Mouse (Mus musculus) forebrain, embryonic 14.5 days (tissue): Measurements from ENCODE around the gene Vsx1. TPM values are rescaled to one million over a fixed set of nuclear protein-coding genes. Genes with fewer than 3 reads are reported as not detected.

Experiments
- ATAC-seq: fragments of 200-750 bp; cut with Nextera tagmentation; 2 replicates; pipeline ENCODE4 v1.8.0; 2017; ENCODE audit warnings: mild to moderate bottlenecking, moderate library complexity
- DNase-seq: peaks from one replicate; pipeline ENCODE4 v3.0.0-alpha.2; 2015; ENCODE audit warnings: low spot score
- H3K27ac ChIP-seq: fragments of 300-500 bp; sonication (generic); 2 replicates; pipeline ENCODE4 v1.5.1; 2014; ENCODE audit warnings: low read depth, mild to moderate bottlenecking, control low read depth, low read length, moderate library complexity
- H3K27me3 ChIP-seq: fragments of 300-500 bp; sonication (generic); replicated peaks from 2 replicates; pipeline ENCODE4 v1.6.1; 2014; ENCODE audit warnings: low read length, control low read depth, mixed read lengths; ENCODE audit not compliant: control insufficient read depth, insufficient read depth
- H3K36me3 ChIP-seq: fragments of 300-500 bp; sonication (generic); 2 replicates; pipeline ENCODE4 v1.6.1; 2014; ENCODE audit warnings: low read length, control low read depth; ENCODE audit not compliant: control insufficient read depth, insufficient read depth
- H3K4me1 ChIP-seq: fragments of 300-500 bp; sonication (generic); 2 replicates; pipeline ENCODE4 v1.6.1; 2014; ENCODE audit warnings: antibody characterized with exemption, low read length, control low read depth; ENCODE audit not compliant: control insufficient read depth, insufficient read depth
- H3K4me2 ChIP-seq: fragments of 300-500 bp; sonication (generic); 2 replicates; pipeline ENCODE4 v1.6.1; 2014; ENCODE audit warnings: mild to moderate bottlenecking, control low read depth, low read length
- H3K4me3 ChIP-seq: fragments of 300-500 bp; sonication (generic); 2 replicates; pipeline ENCODE4 v1.5.1; 2014; ENCODE audit warnings: low read depth, low read length, control low read depth
- H3K9ac ChIP-seq: fragments of 300-500 bp; sonication (generic); 2 replicates; pipeline ENCODE4 v1.6.1; 2014; ENCODE audit warnings: mild to moderate bottlenecking, low read length, control low read depth, moderate library complexity
- H3K9me3 ChIP-seq: fragments of 300-500 bp; sonication (generic); replicated peaks from 2 replicates; pipeline ENCODE4 v1.6.1; 2016; ENCODE audit warnings: low read length, control low read depth, mixed read lengths; ENCODE audit not compliant: control insufficient read depth
- WGBS: fragments of 180-500 bp; shearing (Covaris S2); extraction: QIAGEN DNeasy Blood & Tissue Kit; methylation state at CpG from one replicate; pipeline ENCODE4 v1.1.7; 2014; 5-methylcytosine and 5-hydroxymethylcytosine counted together
- polyA plus RNA-seq: library from polyadenylated mRNA; unstranded; fragments of >200 nt; fragmentation: Nextera tagmentation; extraction: Ambion mirVana; gene quantifications from 2 replicates; pipeline ENCODE4 v1.2.1, GENCODE M21; 2014

Vsx1 gene
- polyA plus RNA-seq, 1 experiment from 2014 or later = 0.04 TPM

DNA sequence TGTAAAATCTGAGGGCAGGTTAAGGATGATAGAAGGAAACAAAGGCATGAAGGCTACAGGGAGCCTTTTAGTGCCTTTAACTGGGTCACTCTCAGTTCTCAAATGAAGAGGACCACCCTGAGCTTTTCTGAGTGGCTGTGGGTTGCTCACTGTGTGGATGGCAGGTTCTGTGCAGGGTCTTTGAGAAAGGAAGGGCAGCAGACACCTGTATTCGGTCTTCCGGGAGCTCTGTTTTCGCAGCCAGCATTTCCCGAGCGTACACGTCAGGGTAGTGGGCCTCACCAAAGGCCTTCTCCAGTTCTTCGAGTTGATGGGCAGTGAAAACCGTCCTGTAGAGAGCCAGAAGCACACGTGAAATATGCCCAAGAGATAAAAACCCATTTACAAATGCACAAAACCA, 3.8 kb downstream of the Vsx1 start:
- H3K9ac ChIP-seq = no peak overlapping the region
- no peak overlapping the region for H3K4me3 ChIP-seq
- H3K4me2 ChIP-seq = no peak overlapping the region
- WGBS = 90% methylated on average over 9 of the region's 9 CpGs
- H3K36me3 ChIP-seq = no peaks in the 10 kb centered on the region
- H3K27me3 ChIP-seq = peaks cover 39% of the 10 kb centered on the region
- ATAC-seq = no peak
- H3K4me1 ChIP-seq = peaks cover 10% of the 10 kb centered on the region; the same call in 1 of the 2 replicates
- no peaks in the 10 kb centered on the region for H3K9me3 ChIP-seq
- no peak for DNase-seq
- H3K27ac ChIP-seq = no peak overlapping the region

DNA sequence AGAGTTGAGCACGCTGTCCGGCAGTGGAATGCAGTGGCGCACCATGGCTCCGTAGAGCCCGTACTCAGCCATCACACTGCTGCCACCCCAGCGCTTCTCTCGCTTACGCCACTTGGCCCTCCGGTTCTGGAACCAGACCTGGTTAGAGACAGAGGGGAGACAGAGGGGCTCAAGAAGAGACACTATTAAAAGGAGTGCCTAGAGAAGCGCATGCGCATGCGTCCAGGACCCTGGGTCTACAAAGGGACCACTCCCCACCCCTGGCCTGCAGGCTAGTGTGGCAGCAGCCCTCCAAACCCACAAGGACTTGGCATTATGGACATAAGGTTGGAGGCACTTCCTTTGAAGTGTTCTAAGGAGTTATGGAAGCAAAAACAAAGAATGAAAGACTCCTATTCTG, 4.7 kb downstream of the Vsx1 start:
- Histone ChIP-seq H3K27ac (no peak overlapping the region), H3K4me1 (peaks cover 8% of the 10 kb centered on the region; the same call in 1 of the 2 replicates), H3K4me2 (no peak overlapping the region), H3K4me3 (no peak overlapping the region), H3K9me3 (no peaks in the 10 kb centered on the region), H3K36me3 (no peaks in the 10 kb centered on the region), H3K9ac (no peak overlapping the region), H3K27me3 (peaks cover 30% of the 10 kb centered on the region)
- no peak for DNase-seq
- 84% methylated on average over 12 of the region's 12 CpGs for WGBS
- no peak for ATAC-seq

DNA sequence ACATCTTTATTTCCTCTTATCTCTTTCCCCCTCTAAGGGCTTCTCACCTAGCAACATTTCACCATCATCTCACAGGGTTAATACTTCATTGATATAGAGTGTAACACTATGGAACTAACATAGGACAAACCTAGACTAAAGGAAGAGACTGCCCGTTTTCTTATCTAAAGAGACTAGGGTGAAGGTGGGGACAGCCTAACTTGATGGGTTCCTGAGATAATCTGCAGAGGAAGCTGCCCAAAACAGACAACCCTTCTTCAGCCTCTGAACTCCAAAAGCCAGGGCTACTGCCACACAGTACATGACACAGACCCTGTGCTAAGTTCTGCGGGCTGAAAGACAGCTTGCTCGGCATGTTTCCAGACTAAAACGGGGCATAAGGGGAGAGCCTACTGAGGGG, 7.6 kb downstream of the Vsx1 start:
- DNase-seq (no peak), ATAC-seq (no peak)
- 72% methylated on average over 4 of the region's 4 CpGs for WGBS
- Histone ChIP-seq H3K9ac (no peak overlapping the region), H3K9me3 (no peaks in the 10 kb centered on the region), H3K27me3 (0 out of 2 replicates have a peak, but pooled peaks cover 3% of the 10 kb centered on the region), H3K4me3 (no peak overlapping the region), H3K36me3 (no peaks in the 10 kb centered on the region), H3K4me1 (no peaks in the 10 kb centered on the region), H3K27ac (no peak overlapping the region), H3K4me2 (no peak overlapping the region)

DNA sequence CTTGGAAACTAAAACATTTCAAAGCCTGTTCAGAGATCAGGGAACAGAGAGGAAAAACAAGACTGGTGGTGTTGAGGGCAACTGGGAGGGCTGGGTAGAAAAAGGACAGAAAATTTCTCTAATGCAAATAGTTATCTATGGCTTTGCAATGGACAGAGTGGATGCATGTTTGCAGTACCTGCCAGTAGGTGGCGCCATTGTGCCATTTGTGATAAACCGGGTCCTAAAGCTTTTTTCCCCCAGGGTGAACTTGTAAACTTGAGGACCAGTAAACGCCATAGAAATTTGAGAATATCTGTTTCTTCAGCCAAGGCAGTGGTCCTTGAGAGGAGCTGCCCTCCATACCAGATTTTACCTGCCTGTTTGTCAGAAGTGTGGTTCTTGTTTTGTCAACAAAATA, 10.8 kb downstream of the Vsx1 start:
- WGBS = 2% methylated on average over 3 of the region's 3 CpGs
- H3K4me1 ChIP-seq = peaks cover 3% of the 10 kb centered on the region; the same call in 1 of the 2 replicates
- H3K4me2 ChIP-seq = no peak overlapping the region
- DNase-seq (peak; percentile 88), ATAC-seq (peak; percentile 27; the same call in 1 of the 2 replicates)
- no peak overlapping the region for H3K9ac ChIP-seq
- H3K36me3 ChIP-seq = no peaks in the 10 kb centered on the region
- H3K27ac ChIP-seq = no peak overlapping the region
- no peaks in the 10 kb centered on the region for H3K27me3 ChIP-seq
- H3K4me3 ChIP-seq = no peak overlapping the region
- H3K9me3 ChIP-seq = no peaks in the 10 kb centered on the region

DNA sequence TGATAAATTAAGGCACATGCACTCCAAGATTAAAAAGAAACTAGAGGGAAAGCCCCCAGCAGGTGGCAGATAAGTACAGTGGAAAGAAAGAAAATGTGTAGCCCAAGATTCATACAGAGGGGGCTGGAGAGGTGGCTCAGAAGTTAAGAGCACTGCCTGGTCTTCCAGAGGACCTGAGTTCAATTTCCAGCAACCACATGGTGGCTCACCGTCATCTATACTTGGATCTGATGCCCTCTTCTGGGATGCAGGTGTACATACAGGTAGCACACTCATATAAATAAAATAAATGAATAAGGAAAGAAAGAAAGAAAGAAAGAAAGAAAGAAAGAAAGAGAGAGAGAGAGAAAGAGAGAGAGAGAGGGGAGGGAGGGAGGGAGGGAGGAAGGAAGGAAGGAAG, 13.6 kb downstream of the Vsx1 start:
- Histone ChIP-seq H3K36me3 (no peaks in the 10 kb centered on the region), H3K4me2 (no peak overlapping the region), H3K9ac (no peak overlapping the region), H3K4me1 (peaks cover 3% of the 10 kb centered on the region; the same call in 1 of the 2 replicates), H3K27ac (no peak overlapping the region), H3K9me3 (no peaks in the 10 kb centered on the region), H3K4me3 (no peak overlapping the region), H3K27me3 (no peaks in the 10 kb centered on the region)
- no peak for DNase-seq
- no peak for ATAC-seq
- WGBS = 28% methylated on average over 1 of the region's 1 CpGs

DNA sequence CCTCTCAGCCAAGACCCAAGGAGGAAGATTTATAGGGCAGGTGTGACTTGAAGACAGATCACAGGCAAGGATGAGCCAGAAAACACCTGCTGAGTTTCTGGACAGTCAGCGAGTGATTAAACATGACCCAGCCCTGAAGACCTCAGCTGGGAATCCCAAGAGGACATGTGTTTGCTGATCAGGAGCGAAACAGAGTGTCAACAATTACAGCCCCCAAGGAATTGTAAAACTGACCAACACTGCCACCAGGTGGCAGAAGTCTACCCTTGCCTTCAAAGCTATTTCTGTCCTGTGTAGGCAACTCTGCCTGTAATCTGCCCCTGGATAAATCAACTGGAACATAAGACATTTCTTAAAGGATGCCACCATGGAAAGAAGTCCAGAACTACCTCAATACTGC, 14.3 kb downstream of the Vsx1 start:
- Histone ChIP-seq H3K4me2 (no peak overlapping the region), H3K27me3 (no peaks in the 10 kb centered on the region), H3K4me3 (no peak overlapping the region), H3K9ac (no peak overlapping the region), H3K9me3 (no peaks in the 10 kb centered on the region), H3K27ac (no peak overlapping the region), H3K36me3 (no peaks in the 10 kb centered on the region), H3K4me1 (peaks cover 3% of the 10 kb centered on the region; the same call in 1 of the 2 replicates)
- ATAC-seq = peak; percentile 90
- peak; percentile 91 for DNase-seq
- WGBS = 3% methylated on average over 2 of the region's 2 CpGs

DNA sequence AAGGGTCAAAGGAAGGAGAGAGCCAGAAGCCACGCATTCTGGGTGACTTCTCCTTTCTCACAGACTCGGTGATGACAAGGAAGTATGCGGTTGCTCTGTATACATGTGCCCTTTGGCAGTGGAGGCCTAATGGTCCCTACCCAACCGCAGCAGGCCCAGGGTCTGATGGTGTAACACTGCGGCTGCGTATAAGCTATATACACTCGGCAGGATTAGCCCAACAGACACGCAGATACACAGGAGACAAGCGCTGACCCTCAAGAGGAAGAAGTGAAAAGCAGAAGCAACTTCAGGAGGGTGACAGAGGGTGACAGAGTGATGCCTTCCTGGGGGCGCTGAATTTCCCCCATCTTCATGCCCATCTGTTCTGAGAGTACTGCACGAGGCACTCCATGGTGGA, 15.2 kb downstream of the Vsx1 start:
- H3K27ac ChIP-seq = no peak overlapping the region
- no peak; the same call in 1 of the 2 replicates for ATAC-seq
- H3K4me3 ChIP-seq = no peak overlapping the region
- DNase-seq = no peak
- H3K27me3 ChIP-seq = no peaks in the 10 kb centered on the region
- no peaks in the 10 kb centered on the region for H3K9me3 ChIP-seq
- H3K36me3 ChIP-seq = no peaks in the 10 kb centered on the region
- H3K4me2 ChIP-seq = no peak overlapping the region
- no peak overlapping the region for H3K9ac ChIP-seq
- H3K4me1 ChIP-seq = peaks cover 3% of the 10 kb centered on the region; the same call in 1 of the 2 replicates
- WGBS = 85% methylated on average over 11 of the region's 11 CpGs

DNA sequence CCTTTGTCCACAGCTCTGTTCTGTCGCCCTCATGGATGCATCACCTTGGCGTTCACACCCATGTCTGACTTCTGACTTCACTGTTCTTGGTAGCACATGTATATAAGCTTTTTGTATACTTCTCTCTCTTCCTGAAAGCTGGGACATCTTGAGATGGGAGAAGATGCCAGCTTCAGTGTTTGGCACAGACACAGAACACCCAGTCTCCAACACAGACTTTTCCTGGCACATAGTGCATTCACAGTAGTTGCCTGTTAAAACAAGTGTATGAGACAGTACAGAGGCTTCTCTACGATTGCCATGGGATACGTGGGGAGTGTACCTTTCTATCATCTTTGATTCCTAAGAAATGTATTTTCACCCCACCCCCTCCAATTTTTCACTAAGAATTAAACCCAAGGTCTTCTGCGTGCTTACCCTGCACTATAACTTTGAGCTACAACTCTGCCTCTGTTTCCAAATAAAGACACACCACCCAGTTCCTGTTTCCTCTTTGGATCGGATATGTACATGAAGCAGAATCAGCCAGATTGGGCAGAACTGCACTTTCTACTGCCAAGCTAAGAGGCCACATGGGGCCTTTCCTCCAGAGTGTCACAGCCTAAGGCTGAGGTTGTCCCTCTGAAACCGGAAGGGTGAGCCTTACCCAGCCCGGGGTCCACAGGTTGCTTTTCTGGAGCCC, 17.4 kb downstream of the Vsx1 start:
- Histone ChIP-seq H3K4me1 (peaks cover 12% of the 10 kb centered on the region; the same call in 1 of the 2 replicates), H3K9me3 (no peaks in the 10 kb centered on the region), H3K27me3 (no peaks in the 10 kb centered on the region), H3K4me2 (no peak overlapping the region), H3K9ac (no peak overlapping the region), H3K4me3 (no peak overlapping the region), H3K36me3 (no peaks in the 10 kb centered on the region), H3K27ac (no peak overlapping the region)
- DNase-seq (no peak), ATAC-seq (no peak)
- 80% methylated on average over 8 of the region's 8 CpGs for WGBS

DNA sequence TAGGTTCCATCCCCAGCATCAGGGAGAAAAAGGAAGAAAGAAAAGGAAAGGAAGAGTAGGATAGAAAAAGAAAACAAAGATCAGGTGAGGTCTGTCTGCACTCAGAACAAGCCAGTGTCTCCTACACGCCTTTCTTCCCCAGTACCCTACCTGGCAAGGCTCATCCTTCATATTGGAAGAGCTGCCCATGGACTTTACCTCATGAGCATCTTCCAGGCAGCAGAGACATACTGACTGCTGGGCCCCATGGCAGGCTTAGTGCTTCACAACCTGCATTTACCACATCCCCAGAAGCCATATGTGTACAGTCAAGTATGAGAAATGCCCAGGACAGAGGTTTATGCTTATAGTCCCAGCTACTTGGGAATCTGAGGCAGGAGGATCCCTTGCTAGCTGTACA, 18.2 kb downstream of the Vsx1 start:
- Histone ChIP-seq H3K27ac (no peak overlapping the region), H3K9me3 (no peaks in the 10 kb centered on the region), H3K27me3 (no peaks in the 10 kb centered on the region), H3K9ac (no peak overlapping the region), H3K4me2 (no peak overlapping the region), H3K36me3 (no peaks in the 10 kb centered on the region), H3K4me1 (peaks cover 13% of the 10 kb centered on the region; the same call in 1 of the 2 replicates), H3K4me3 (no peak overlapping the region)
- 90% methylated on average over 1 of the region's 1 CpGs for WGBS
- DNase-seq (no peak), ATAC-seq (no peak)
